Mouse (Mus musculus) brain, embryonic 14.5 days (tissue): ENCODE measurements at regions not wholly inside any gene's neighbourhood (a gene's known extent, or its start where the extent isn't known, plus 50 kb on each side); places are given as distances from the start of the nearest gene placed in this dataset.

Experiments
- CTCF ChIP-seq: fragments of 200-500 bp; IDR thresholded peaks from 2 replicates; pipeline ENCODE4 v1.5.1; 2012; ENCODE audit warnings: inconsistent platforms, mild to moderate bottlenecking, moderate library complexity, borderline replicate concordance; ENCODE audit not compliant: insufficient read depth, insufficient read length; ENCODE audit errors: extremely low read depth
- POLR2A ChIP-seq: fragments of 200-500 bp; IDR thresholded peaks from 2 replicates; pipeline ENCODE4 v1.6.1; 2012; ENCODE audit warnings: mild to moderate bottlenecking, inconsistent platforms, borderline replicate concordance; ENCODE audit not compliant: poor library complexity, insufficient read depth, insufficient read length, severe bottlenecking; ENCODE audit errors: extremely low read depth

GRCm38 (mm10) chr8:12501824-12502223, 71.0 kb upstream of the Spaca7 start:
- TF ChIP-seq POLR2A, result no peak
- TF ChIP-seq CTCF, result no peak
